Mouse (Mus musculus): ENCODE measurements at regions not wholly inside any gene's neighbourhood (a gene's known extent, or its start where the extent isn't known, plus 50 kb on each side); places are given as distances from the start of the nearest gene placed in this dataset.

GRCm38 (mm10) chr9:31604497-31605090, 140.3 kb upstream of the Tmem45b start:
- TF ChIP-seq CTCF (IDR thresholded peaks at IDR 0.05; ENCODE audit: low read depth, low read length) (no peak), POLR2A (IDR thresholded peaks at IDR 0.05; ENCODE audit: insufficient read depth, low read length) (no peak)

All from ES-Bruce4 (cell line).